17 mouse cellular contexts compared by ENCODE assay signal in genomic region chr6:144689076-144689475, GRCm38 (mm10).
"Had no signal": no experiment of that assay in that cellular context is flagged by ENCODE, and none has a peak within 500 bp of the region (broad histone marks: within the 10 kb centered on the region; RNA-seq: fewer than 3 reads in every experiment).

No protein-coding gene starts in this region.

- ATAC-seq: midbrain, embryonic 16.5 days had no signal

- H3K9ac ChIP-seq: limb, embryonic 13.5 days; liver, embryonic 14.5 days; lung, embryonic 14.5 days; midbrain, embryonic 12.5 days; stomach, embryonic 15.5 days had no signal

- H3K4me1 ChIP-seq: limb, embryonic 13.5 days; midbrain, embryonic 12.5 days; stomach, embryonic 15.5 days had no signal

- DNase-seq: kidney, adult 8-10 months; kidney, postnatal 25 days; left cerebral cortex, postnatal 4 days; lung, embryonic 14.5 days; lung, postnatal 10 days; right cerebral cortex, adult 18-20 months; right cerebral cortex, postnatal 25 days; thymus, adult 2 months; thymus, postnatal 25 days had no signal

- H3K36me3 ChIP-seq: limb, embryonic 13.5 days; midbrain, embryonic 12.5 days; stomach, embryonic 15.5 days had no signal

- H3K27ac ChIP-seq: layer of hippocampus, adult 2 months; limb, embryonic 13.5 days; liver, embryonic 14.5 days; macrophage; midbrain, embryonic 12.5 days; stomach, embryonic 15.5 days had no signal

- H3K4me2 ChIP-seq: limb, embryonic 13.5 days; lung, embryonic 14.5 days; midbrain, embryonic 12.5 days; stomach, embryonic 15.5 days had no signal

- H3K27me3 ChIP-seq: limb, embryonic 13.5 days; megakaryocyte, embryonic 14.5 days; midbrain, embryonic 12.5 days; stomach, embryonic 15.5 days had no signal

- H3K4me3 ChIP-seq: layer of hippocampus, adult 2 months; limb, embryonic 13.5 days; megakaryocyte, embryonic 14.5 days; midbrain, embryonic 12.5 days; stomach, embryonic 15.5 days had no signal

- H3K9me3 ChIP-seq: limb, embryonic 13.5 days; megakaryocyte, embryonic 14.5 days; midbrain, embryonic 12.5 days; stomach, embryonic 15.5 days had no signal
